Mouse (Mus musculus) CH12.LX (cell line): ENCODE data around the gene 1700018B08Rik. TPM values are rescaled to one million over a fixed set of nuclear protein-coding genes. Genes with fewer than 3 reads are reported as not detected.

Experiments
- DNase-seq: peaks from one replicate; pipeline ENCODE4 v3.0.0-alpha.2; 2013; ENCODE audit errors: extremely low read depth
- H3K27ac ChIP-seq: 2 replicates; pipeline ENCODE4 v1.5.1; 2012; ENCODE audit warnings: low read depth, mild to moderate bottlenecking, control low read depth, moderate library complexity; ENCODE audit not compliant: insufficient read depth
- H3K27me3 ChIP-seq: replicated peaks from 2 replicates; pipeline ENCODE3; 2012; ENCODE audit warnings: inconsistent platforms
- H3K36me3 ChIP-seq, 2 experiments: replicated peaks in 1 of 2; 2 replicates each; pipeline versions ENCODE3 to v1.6.1; 2012; ENCODE audit warnings: inconsistent platforms in 1 of 2, low read length in 1 of 2, mild to moderate bottlenecking in 1 of 2, mixed read lengths in 1 of 2, moderate library complexity in 1 of 2; ENCODE audit not compliant: control insufficient read depth in 1 of 2, insufficient read depth in 1 of 2
- H3K4me1 ChIP-seq, 2 experiments: 2 replicates each; pipeline ENCODE4 v1.6.1; 2012; ENCODE audit warnings: inconsistent platforms in 1 of 2, moderate library complexity in 1 of 2; ENCODE audit not compliant: insufficient read depth in 2 of 2, control insufficient read depth in 1 of 2
- H3K4me2 ChIP-seq: 2 replicates; pipeline ENCODE4 v1.6.1; 2012; ENCODE audit warnings: low read depth, mild to moderate bottlenecking, control low read depth; ENCODE audit not compliant: poor library complexity, insufficient read depth, severe bottlenecking
- H3K4me3 ChIP-seq, 3 experiments: fragments of 150-350 bp in 1 of 3; sonication (generic) in 1 of 3; replicated peaks in 1 of 3; 2 replicates each; pipeline versions ENCODE3 to v1.5.1; 2011 to 2012; ENCODE audit warnings: low read depth in 2 of 3, low read length in 2 of 3, mild to moderate bottlenecking in 2 of 3, moderate library complexity in 2 of 3, control low read depth in 1 of 3, improper control_type of control experiment in 1 of 3, inconsistent platforms in 1 of 3, mixed read lengths in 1 of 3; ENCODE audit not compliant: poor library complexity in 1 of 3
- H3K79me2 ChIP-seq: replicated peaks from 2 replicates; pipeline ENCODE4 v1.6.1; 2012; ENCODE audit warnings: mild to moderate bottlenecking, moderate library complexity; ENCODE audit not compliant: control insufficient read depth, poor library complexity, insufficient read depth, severe bottlenecking; ENCODE audit errors: extremely low read depth
- H3K9ac ChIP-seq: 2 replicates; pipeline ENCODE4 v1.6.1; 2012; ENCODE audit warnings: low read depth, mild to moderate bottlenecking, control low read depth, moderate library complexity; ENCODE audit not compliant: insufficient read depth
- H3K9me3 ChIP-seq: replicated peaks from 2 replicates; pipeline ENCODE3; 2012; ENCODE audit warnings: low read length, inconsistent platforms, mixed read lengths
- BHLHE40 ChIP-seq: IDR thresholded peaks from 2 replicates; pipeline ENCODE4 v1.6.1; 2011; ENCODE audit warnings: mild to moderate bottlenecking, low read depth, low read length, improper control_type of control experiment
- CHD1 ChIP-seq: IDR thresholded peaks from 2 replicates; pipeline ENCODE4 v1.6.1; 2012; ENCODE audit warnings: low read depth, low read length, improper control_type of control experiment, inconsistent platforms
- CHD2 ChIP-seq: IDR thresholded peaks from 2 replicates; pipeline ENCODE4 v1.6.1; 2011; ENCODE audit warnings: low read length, improper control_type of control experiment
- E2F4 ChIP-seq: IDR thresholded peaks from 2 replicates; pipeline ENCODE4 v1.6.1; 2011; ENCODE audit warnings: low read depth, low read length, improper control_type of control experiment; ENCODE audit not compliant: insufficient replicate concordance
- ELF1 ChIP-seq: IDR thresholded peaks from 2 replicates; pipeline ENCODE4 v1.6.1; 2014; ENCODE audit warnings: low read depth, mild to moderate bottlenecking, inconsistent platforms, low read length, improper control_type of control experiment
- ETS1 ChIP-seq: conservative IDR thresholded peaks from 2 replicates; pipeline ENCODE4 v1.6.1; 2012; ENCODE audit warnings: low read depth, mild to moderate bottlenecking, inconsistent platforms, low read length, improper control_type of control experiment, moderate library complexity
- GABPA ChIP-seq: IDR thresholded peaks from 2 replicates; pipeline ENCODE4 v1.6.1; 2012; ENCODE audit warnings: low read depth, low read length, improper control_type of control experiment, inconsistent platforms; ENCODE audit not compliant: insufficient replicate concordance
- HCFC1 ChIP-seq: IDR thresholded peaks from 2 replicates; pipeline ENCODE4 v1.6.1; 2012; ENCODE audit warnings: low read depth, mild to moderate bottlenecking, inconsistent platforms, low read length, improper control_type of control experiment
- IRF4 ChIP-seq: IDR thresholded peaks from 2 replicates; pipeline ENCODE4 v1.6.1; 2014; ENCODE audit warnings: low read depth, mild to moderate bottlenecking, inconsistent platforms, low read length, improper control_type of control experiment
- JUND ChIP-seq: conservative IDR thresholded peaks from 2 replicates; pipeline ENCODE4 v1.6.1; 2011; ENCODE audit warnings: low read depth, low read length, improper control_type of control experiment
- KAT2A ChIP-seq: IDR thresholded peaks from 2 replicates; pipeline ENCODE4 v1.6.1; 2012; ENCODE audit warnings: low read length, improper control_type of control experiment, inconsistent platforms; ENCODE audit not compliant: insufficient replicate concordance
- MAFK ChIP-seq: IDR thresholded peaks from 2 replicates; pipeline ENCODE4 v1.6.1; 2011; ENCODE audit warnings: low read length, improper control_type of control experiment; ENCODE audit not compliant: insufficient replicate concordance
- MAX ChIP-seq: IDR thresholded peaks from 2 replicates; pipeline ENCODE4 v1.6.1; 2011; ENCODE audit warnings: low read length, improper control_type of control experiment
- MEF2A ChIP-seq: IDR thresholded peaks from 2 replicates; pipeline ENCODE4 v1.6.1; 2014; ENCODE audit warnings: low read depth, mild to moderate bottlenecking, inconsistent platforms, low read length, improper control_type of control experiment, borderline replicate concordance
- MXI1 ChIP-seq: IDR thresholded peaks from 2 replicates; pipeline ENCODE4 v1.6.1; 2011; ENCODE audit warnings: mild to moderate bottlenecking, low read depth, low read length, improper control_type of control experiment
- NELFE ChIP-seq: IDR thresholded peaks from 2 replicates; pipeline ENCODE4 v1.6.1; 2011; ENCODE audit warnings: low read depth, low read length, improper control_type of control experiment
- NRF1 ChIP-seq: IDR thresholded peaks from 2 replicates; pipeline ENCODE4 v1.6.1; 2014; ENCODE audit warnings: low read depth, mild to moderate bottlenecking, inconsistent platforms, low read length, improper control_type of control experiment, moderate library complexity
- PAX5 ChIP-seq: IDR thresholded peaks from 2 replicates; pipeline ENCODE4 v1.6.1; 2012; ENCODE audit warnings: low read length, inconsistent platforms, mixed read lengths
- POLR2A ChIP-seq: IDR thresholded peaks from 2 replicates; pipeline ENCODE4 v1.6.1; 2011; ENCODE audit warnings: low read depth, mild to moderate bottlenecking, improper control_type of control experiment, low read length
- POLR2AphosphoS2 ChIP-seq: IDR thresholded peaks from 2 replicates; pipeline ENCODE4 v1.6.1; 2011; ENCODE audit warnings: low read depth, low read length, improper control_type of control experiment
- RAD21 ChIP-seq: IDR thresholded peaks from 2 replicates; pipeline ENCODE4 v1.6.1; 2011; ENCODE audit warnings: low read depth, mild to moderate bottlenecking, low read length, improper control_type of control experiment, moderate library complexity
- SIN3A ChIP-seq: IDR thresholded peaks from 2 replicates; pipeline ENCODE4 v1.6.1; 2012; ENCODE audit warnings: low read length, improper control_type of control experiment, inconsistent platforms
- TCF12 ChIP-seq: IDR thresholded peaks from 2 replicates; pipeline ENCODE4 v1.6.1; 2014; ENCODE audit warnings: low read depth, mild to moderate bottlenecking, inconsistent platforms, low read length, improper control_type of control experiment
- UBTF ChIP-seq: IDR thresholded peaks from 2 replicates; pipeline ENCODE4 v1.6.1; 2012; ENCODE audit warnings: low read depth, mild to moderate bottlenecking, inconsistent platforms, low read length, improper control_type of control experiment, moderate library complexity
- USF1 ChIP-seq: IDR thresholded peaks from 2 replicates; pipeline ENCODE4 v1.6.1; 2014; ENCODE audit warnings: low read depth, mild to moderate bottlenecking, inconsistent platforms, low read length, improper control_type of control experiment
- USF2 ChIP-seq: conservative IDR thresholded peaks from 2 replicates; pipeline ENCODE4 v1.6.1; 2011; ENCODE audit warnings: low read depth, low read length, improper control_type of control experiment
- ZKSCAN1 ChIP-seq: IDR thresholded peaks from 2 replicates; pipeline ENCODE4 v1.6.1; 2012; ENCODE audit warnings: low read depth, inconsistent platforms, low read length, improper control_type of control experiment, borderline replicate concordance
- ZMIZ1 ChIP-seq: IDR thresholded peaks from 2 replicates; pipeline ENCODE4 v1.6.1; 2012; ENCODE audit warnings: low read depth, mild to moderate bottlenecking, inconsistent platforms, low read length, improper control_type of control experiment
- ZNF384 ChIP-seq: IDR thresholded peaks from 2 replicates; pipeline ENCODE4 v1.6.1; 2012; ENCODE audit warnings: low read depth, low read length, improper control_type of control experiment, inconsistent platforms
- dilution Hi-C: fragments of 300-500 bp; cut with MboI; formaldehyde crosslinking; loops from 2 replicates; pipeline ENCODE4 v1.14.3; 2020; ENCODE audit warnings: low sequenced_read_pairs; ENCODE audit not compliant: extremely low pct_unique_long_range_greater_than_20kb, extremely low pct_ligation_motif_present
- in situ Hi-C: fragments of 300-500 bp; cut with MboI; formaldehyde crosslinking; loops from 3 replicates; pipeline ENCODE4 v1.14.3; 2019; ENCODE audit warnings: low sequenced_read_pairs, low pct_ligation_motif_present, low pct_unique_long_range_greater_than_20kb, mixed read lengths
- polyA plus RNA-seq: library from polyadenylated mRNA; unstranded; fragments of >175 nt; gene quantifications from 2 replicates; pipeline ENCODE4 v1.2.1, GENCODE M21; 2012; ENCODE audit warnings: low read depth; ENCODE audit not compliant: insufficient read length
- total RNA-seq, 2 experiments: library from RNA; depleted of rRNA; stranded (reverse); fragments of 300-350 nt in 1 of 2; fragments of >200 nt in 1 of 2; gene quantifications; 2 replicates each; pipeline ENCODE4 v1.2.3; 2012 to 2014

Gene 1700018B08Rik
- total and polyA plus RNA-seq, 3 experiments: not detected

DNA sequence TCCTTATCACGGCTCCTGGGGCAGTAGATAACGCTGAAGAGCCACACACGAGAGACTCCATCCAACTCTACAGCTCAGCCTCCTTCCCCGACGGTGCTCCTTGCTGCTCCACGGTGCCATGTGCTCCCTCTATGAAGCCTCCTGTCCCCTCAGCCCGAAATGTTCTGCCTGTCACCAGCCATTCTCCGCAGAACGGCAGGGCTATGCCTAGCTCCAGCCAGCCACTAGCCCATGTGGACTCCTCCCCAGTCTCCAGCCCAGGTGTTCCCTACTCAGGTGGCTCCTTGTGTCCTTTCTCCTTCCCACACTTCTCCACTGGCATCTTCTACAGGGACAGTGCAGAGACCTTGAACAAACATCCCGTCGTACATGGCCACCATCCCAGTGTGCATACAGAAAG lies 816 bp upstream of the 1700018B08Rik start:
- H3K27ac ChIP-seq: no peak overlapping the region
- peaks cover 0 to 7% of the 10 kb centered on the region in 2 experiments; a peak in 2 of 4 replicates for H3K4me1 ChIP-seq
- peaks cover 2% of the 10 kb centered on the region for H3K9me3 ChIP-seq
- in situ Hi-C loops (loop anchor here (10.0 kb wide), 1 partner anchor 140 kb away; no protein-coding TSS in a partner anchor), dilution Hi-C loops (no loop called here)
- TF ChIP-seq MEF2A (no peak), ZMIZ1 (no peak), HCFC1 (no peak), ETS1 (no peak), USF2 (no peak), ZNF384 (no peak), JUND (no peak), BHLHE40 (no peak), RAD21 (no peak), UBTF (no peak), CHD1 (no peak), MAFK (no peak), NRF1 (no peak), IRF4 (no peak)
- H3K4me3 ChIP-seq: no peak overlapping the region
- H3K4me2 ChIP-seq: no peak overlapping the region
- H3K9ac ChIP-seq: no peak overlapping the region
- no peak for DNase-seq
- peaks cover 2 to 11% of the 10 kb centered on the region in 2 experiments for H3K36me3 ChIP-seq
- no peaks in the 10 kb centered on the region for H3K79me2 ChIP-seq
- H3K27me3 ChIP-seq: peaks cover 45% of the 10 kb centered on the region

DNA sequence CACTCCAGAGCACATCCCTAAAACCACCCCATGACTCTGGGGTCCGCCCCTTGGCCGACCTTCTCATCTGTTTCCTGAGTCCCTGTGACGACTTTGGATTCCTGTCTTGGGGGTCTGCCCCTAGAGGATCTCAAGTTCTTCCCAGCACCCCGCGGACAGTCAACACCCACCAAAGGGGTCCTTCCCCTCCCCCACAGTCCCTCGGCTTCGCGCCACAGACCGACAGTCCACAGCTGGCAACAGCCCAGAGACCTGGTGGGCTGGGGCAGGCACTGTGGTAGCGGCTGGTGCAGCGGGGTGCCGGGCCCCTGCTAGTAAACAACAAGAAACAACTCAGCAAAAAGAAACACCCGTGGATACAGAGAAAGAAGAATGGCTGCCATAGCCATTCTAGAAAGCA lies 1.2 kb downstream of the 1700018B08Rik start:
- dilution Hi-C loops: no loop called here
- no peak overlapping the region for H3K9ac ChIP-seq
- in situ Hi-C loops: loop anchor here (10.0 kb wide), 1 partner anchor 142 kb away; no protein-coding TSS in a partner anchor

More for the DNA sequence above, 1.2 kb downstream of the 1700018B08Rik start:
- Histone ChIP-seq H3K9me3 (peaks cover 8% of the 10 kb centered on the region), H3K4me3 (no peak overlapping the region), H3K27me3 (peaks cover 55% of the 10 kb centered on the region), H3K4me2 (no peak overlapping the region)
- no peak for DNase-seq
- TF ChIP-seq ZNF384 (no peak), MXI1 (no peak), E2F4 (no peak), TCF12 (no peak), POLR2A (no peak), GABPA (no peak), MAX (no peak), ETS1 (no peak), CHD2 (no peak), ZKSCAN1 (no peak), SIN3A (no peak), MEF2A (no peak), HCFC1 (no peak), NELFE (no peak), POLR2AphosphoS2 (no peak), USF1 (no peak), NRF1 (no peak), ELF1 (no peak), PAX5 (no peak), KAT2A (no peak)
- TF ChIP-seq, all 38 proteins: peak for 0
- Histone ChIP-seq H3K79me2 (no peaks in the 10 kb centered on the region), H3K36me3 (no peaks in the 10 kb centered on the region), H3K27ac (no peak overlapping the region), H3K4me1 (peaks cover 0 to 7% of the 10 kb centered on the region in 2 experiments; a peak in 2 of 4 replicates)
